Mouse (Mus musculus): ENCODE measurements around the gene Rapgef1.
A peak's percentile ranks its signal among the peaks of the same experiment; 100 is the strongest.

Gene Rapgef1

DNA sequence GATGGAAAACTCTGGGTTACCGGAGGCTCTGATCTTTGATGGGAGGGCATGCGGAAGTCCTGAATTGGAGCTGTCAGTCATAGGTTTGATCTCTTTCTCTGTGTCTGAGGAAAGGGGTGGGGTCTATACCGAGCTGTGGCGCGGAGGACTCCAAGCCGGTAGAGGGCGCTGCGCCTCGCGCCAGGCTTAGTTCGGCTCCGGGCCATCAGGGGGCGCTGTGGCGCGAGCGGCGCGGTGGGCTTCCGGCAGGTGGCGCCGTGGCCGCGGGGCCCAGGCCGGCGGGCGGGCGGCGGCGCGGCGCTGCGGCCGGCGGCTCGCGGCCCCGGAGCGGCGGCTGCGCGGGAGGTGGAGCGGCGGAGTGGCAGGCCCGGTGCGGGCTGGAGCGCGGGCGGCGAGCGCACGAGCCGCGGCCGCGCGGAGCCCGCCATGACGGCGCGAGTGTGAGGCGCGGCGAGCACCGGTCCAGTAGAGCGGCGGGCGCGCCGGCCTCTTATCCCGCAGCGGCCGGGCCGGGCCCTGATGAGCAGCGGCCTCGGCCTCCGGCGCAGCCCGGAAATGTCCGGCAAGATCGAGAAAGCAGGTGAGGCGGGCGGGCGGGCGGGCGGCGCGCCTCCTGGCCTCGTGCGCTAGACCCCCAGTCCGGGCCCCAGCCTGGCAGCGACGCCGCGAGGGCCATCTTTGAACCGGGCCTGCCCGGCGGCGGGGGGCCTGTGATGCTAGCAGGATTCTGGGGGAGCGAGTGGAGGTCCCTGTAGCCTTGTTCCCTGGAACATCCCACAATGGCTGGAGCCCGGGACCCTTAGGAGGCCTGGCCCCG lies at the start of gene Rapgef1:
Gene Rapgef1 (plus strand): TSS at position 237 of the 817 bp plus-strand sequence.
- peak; percentile 93 for DNase-seq (ENCODE audit: low read depth, low spot score)

DNA sequence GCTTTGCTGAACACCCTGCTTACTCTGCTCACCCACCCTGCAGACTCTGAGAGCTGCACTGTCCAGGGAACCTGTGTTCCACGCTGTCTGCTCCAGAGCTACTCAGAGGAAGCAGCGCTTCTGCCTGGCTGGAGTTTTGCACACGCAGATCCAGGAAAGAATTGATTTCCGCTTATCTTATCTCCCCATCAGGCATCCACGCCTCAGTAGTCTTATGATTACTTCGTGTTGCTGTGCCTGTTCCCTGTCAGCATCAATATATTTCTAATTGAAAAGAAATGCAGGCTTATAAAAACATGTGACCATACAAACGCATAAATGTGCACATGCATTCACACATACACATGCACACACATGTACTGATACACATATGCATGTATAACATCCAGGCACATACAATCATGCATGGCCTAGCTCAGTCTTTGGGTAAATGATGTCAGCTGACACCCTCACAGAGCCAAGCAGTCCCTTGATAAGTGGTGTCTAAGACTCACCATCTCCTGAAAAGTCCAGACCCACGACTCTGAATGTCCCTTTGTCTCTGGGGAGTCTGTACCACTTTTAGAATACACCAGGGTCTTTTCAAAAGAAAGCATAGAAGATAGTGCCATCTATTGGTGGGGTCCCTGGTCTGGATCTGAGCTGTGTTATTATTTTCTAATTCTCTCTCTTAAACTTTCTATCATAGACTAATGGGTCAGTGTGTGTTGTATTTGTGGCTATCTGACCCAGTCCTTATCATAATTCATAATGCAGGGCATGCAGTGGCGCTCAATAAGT lies 47.4 kb upstream of the Rapgef1 start:
- DNase-seq (ENCODE audit: low read depth, low spot score) = no peak

GRCm38 (mm10) chr2:29572811-29573427 lies 46.6 kb upstream of the Rapgef1 start:
- no peak for DNase-seq (ENCODE audit: low read depth, low spot score)

DNA sequence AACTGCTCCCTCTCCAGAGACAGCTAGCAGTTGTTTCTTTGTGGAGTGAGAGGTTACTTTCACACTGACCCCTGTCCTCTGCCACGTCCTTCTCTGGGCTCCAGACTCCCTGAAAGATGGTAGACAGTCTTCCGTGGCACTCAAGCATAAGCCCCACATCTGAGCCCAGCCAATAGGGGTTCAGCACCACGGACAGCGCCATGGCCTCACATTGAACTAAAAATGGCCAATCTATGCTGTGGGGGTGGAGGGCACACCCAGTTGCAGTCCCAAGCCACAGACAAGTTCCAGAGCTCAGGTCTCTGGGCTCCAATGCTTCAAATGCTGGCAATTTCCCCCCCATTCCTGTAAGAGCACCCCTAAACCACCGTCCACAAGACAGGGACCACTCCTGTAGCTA lies 45.9 kb upstream of the Rapgef1 start:
- DNase-seq (ENCODE audit: low read depth, low spot score) = peak; percentile 68

GRCm38 (mm10) chr2:29574187-29574586 lies 45.3 kb upstream of the Rapgef1 start:
- no peak for DNase-seq (ENCODE audit: low read depth, low spot score)

GRCm38 (mm10) chr2:29582415-29582814 lies 37.1 kb upstream of the Rapgef1 start:
- DNase-seq (ENCODE audit: low read depth, low spot score) = peak; percentile 82

- DNase-seq (ENCODE audit: low read depth, low spot score) = no peak
Observed at GRCm38 (mm10) chr2:29586017-29586702, 33.4 kb upstream of the Rapgef1 start.

GRCm38 (mm10) chr2:29588006-29588405 lies 31.5 kb upstream of the Rapgef1 start:
- DNase-seq (ENCODE audit: low read depth, low spot score) = no peak

DNA sequence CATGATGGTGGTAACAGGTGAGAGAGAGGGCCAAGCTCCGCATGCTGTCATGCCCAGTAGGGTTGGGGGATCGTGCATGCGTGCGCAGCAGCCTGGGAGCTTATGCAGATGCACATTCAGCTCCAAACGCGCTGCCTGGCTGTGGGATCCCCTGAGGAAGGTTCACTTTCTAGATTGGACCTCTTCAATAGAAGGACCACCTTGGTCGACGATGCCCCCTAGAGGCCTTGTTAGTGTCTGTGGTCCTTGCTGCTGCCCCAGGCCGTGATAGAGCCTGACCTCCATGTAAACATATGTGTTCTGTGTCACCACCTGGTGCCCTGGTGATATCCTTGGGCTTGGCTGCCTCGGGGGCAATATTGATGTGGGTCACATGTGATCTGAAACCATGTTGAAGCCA lies 30.3 kb upstream of the Rapgef1 start:
- DNase-seq (ENCODE audit: low read depth, low spot score) = no peak

- no peak for DNase-seq (ENCODE audit: low read depth, low spot score)
Observed at GRCm38 (mm10) chr2:29591626-29592025, 27.9 kb upstream of the Rapgef1 start.

GRCm38 (mm10) chr2:29592537-29592936 lies 27.0 kb upstream of the Rapgef1 start:
- no peak for DNase-seq (ENCODE audit: low read depth, low spot score)

DNA sequence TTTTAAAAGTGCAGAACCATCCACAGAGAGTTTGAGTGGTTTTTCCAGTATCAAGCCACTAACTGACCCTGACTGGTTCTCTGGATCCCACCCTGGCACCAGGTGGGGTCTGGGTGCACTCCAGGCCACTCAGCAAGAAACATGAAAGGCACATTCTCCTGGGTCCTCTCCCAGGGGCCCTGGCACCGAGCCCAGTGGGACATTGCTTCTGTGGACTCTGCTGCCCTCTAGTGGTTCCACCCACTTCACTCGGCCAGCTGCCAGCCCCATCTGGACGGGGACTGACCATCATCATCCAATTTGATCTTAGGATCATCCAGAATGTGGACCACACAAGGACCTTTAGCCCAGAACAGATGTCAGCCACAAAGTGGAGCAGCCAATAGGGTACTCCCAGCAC lies 15.6 kb upstream of the Rapgef1 start:
- DNase-seq (ENCODE audit: low read depth, low spot score) = peak; percentile 74

DNA sequence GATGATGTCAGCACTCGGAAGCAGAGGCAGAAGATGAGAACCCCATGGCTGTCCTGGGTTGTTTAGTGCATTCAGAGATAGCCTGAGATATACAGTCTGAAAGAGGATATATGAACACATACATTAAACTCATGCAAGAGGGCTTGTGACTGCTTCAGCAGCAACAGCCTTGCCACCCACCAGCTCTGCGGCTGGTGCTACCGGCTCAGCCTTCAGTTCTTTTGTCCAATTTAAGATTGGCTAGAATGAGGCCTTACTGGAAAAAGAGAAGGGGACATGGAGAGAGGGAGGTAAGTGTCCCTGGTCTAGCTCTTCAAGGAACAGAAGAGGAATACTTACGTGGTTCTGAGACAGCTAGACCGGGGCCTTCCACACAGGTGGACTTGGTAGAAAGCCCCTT lies 13.9 kb upstream of the Rapgef1 start:
- no peak for DNase-seq (ENCODE audit: low read depth, low spot score)

- DNase-seq (ENCODE audit: low read depth, low spot score) = no peak
Observed at GRCm38 (mm10) chr2:29606460-29606859, 13.1 kb upstream of the Rapgef1 start.

DNA sequence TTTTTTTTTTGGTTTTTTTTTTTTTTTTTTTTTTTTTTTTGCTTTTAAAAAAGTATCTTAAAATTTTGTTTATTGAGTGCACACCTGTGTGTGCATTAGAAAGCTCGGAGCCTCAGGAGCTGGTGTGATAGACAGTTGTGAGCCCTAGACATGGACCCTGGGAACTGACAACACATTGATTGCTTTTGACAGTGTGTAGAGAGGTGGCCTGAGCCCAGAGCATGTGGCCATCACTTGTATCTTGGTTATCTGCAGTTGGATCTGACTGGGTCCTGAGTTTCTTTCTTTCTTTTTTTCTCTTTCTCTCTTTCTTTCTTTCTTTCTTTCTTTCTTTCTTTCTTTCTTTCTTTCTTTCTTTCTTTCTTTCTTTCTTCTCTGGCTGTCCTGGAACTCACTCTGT lies 2.2 kb upstream of the Rapgef1 start:
- no peak for DNase-seq (ENCODE audit: low read depth, low spot score)

GRCm38 (mm10) chr2:29618926-29619483 lies 515 bp upstream of the Rapgef1 start:
- DNase-seq (ENCODE audit: low read depth, low spot score) = no peak

DNA sequence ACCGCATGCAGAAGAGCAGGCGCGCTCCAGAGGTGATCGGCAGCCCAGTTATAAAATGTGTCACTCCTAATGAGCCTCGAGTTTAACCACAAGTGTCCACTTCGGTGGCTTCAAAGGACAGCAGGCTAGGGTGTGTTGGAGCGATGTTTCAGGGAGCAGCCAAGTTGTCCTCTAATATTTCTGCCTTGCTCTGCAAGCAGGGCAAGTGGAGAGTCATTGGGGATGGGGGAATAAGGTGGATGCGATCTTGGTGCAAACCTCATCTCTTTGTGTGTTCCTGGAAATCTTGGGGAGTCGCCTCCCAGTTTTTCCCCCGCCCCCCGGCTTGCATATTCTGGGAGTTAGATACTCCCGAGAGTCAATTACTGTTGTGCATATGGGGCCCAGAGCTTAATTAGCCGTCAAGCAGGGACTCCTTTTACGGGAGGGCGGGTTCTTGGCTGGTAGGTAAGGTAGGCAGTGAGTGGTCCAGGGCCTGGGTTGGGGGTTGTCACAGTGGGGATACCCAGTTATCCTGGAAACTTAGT lies 844 bp downstream of the Rapgef1 start:
- peak; percentile 42 for DNase-seq (ENCODE audit: low read depth, low spot score)

DNA sequence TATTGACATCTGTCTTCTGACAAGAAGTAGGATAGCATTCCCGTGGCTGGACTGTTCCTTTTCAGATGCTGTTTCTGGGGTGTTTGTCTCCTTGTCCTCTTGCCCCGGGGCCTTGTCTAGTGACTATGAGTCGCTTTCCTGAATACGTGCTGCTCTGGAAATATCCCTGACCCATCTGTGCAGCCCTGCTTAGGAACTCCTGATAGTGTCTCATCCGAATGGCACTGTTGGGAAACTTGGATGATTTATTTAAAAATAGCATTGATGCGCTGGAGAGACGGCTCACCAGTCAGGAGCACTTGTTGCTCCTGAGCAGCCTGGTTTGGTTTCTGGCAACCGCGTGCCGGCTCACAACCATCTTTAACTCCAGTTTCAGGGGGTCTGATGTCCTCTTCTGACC lies 1.6 kb downstream of the Rapgef1 start:
- no peak for DNase-seq (ENCODE audit: low read depth, low spot score)

- DNase-seq (ENCODE audit: low read depth, low spot score) = no peak
Observed at GRCm38 (mm10) chr2:29621636-29622035, 2.1 kb downstream of the Rapgef1 start.

- DNase-seq (ENCODE audit: low read depth, low spot score) = peak; percentile 63
Observed at GRCm38 (mm10) chr2:29622126-29623005, 2.8 kb downstream of the Rapgef1 start.
